Mouse (Mus musculus): Measurements from ENCODE around the gene Vwc2l.
A peak's percentile ranks its signal among the peaks of the same experiment; 100 is the strongest.

Gene Vwc2l

GRCm38 (mm10) chr1:70725655-70726066 is at the start of gene Vwc2l:
TSS of gene Vwc2l (plus strand) at chr1:70725715.
- peak; percentile 63 for DNase-seq

- no peak for DNase-seq
Measured at GRCm38 (mm10) chr1:70692529-70692928, 33.0 kb upstream of the Vwc2l start.

- peak; percentile 9 for DNase-seq
Measured at GRCm38 (mm10) chr1:70700270-70700669, 25.2 kb upstream of the Vwc2l start.

GRCm38 (mm10) chr1:70703934-70704333 is 21.6 kb upstream of the Vwc2l start:
- DNase-seq, result no peak

DNA sequence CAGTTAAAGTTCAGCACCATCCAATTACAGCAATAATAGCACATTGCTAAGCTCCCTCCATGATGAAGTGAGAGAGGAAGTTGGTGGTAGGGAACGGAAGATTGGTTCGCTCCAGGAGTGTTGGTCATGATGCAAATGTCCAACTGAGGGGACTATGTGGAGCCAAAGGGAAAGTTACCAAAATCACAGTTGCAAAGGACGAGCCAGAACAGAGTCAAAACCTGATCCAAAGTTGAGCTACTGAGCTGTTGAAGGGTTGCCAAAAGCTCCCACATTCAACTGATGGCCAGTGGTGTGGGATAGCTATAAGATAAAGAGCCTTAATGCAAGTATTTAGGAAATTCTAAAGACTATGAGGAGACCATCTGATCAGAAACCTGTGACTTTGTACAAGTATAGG is 19.7 kb upstream of the Vwc2l start:
- no peak for DNase-seq

DNA sequence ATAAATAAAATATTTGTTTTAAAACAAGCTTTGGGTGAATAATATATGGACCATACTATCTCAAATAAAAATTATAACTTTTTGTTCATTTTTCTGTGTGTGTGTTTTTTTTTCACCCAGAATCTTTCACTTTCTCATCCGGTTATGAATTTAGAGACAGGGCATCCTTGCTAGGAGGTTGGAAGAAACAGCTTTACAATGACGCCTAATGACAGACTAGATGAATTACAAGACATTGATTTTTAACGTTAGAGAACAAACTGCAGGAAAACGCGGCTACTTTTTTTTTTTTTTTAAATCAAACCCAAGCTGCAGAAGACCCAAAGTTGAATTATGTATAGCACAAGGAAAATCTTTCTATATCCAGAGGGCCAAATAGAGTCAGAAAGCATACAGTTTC is 470 bp upstream of the Vwc2l start:
- DNase-seq, result no peak

DNA sequence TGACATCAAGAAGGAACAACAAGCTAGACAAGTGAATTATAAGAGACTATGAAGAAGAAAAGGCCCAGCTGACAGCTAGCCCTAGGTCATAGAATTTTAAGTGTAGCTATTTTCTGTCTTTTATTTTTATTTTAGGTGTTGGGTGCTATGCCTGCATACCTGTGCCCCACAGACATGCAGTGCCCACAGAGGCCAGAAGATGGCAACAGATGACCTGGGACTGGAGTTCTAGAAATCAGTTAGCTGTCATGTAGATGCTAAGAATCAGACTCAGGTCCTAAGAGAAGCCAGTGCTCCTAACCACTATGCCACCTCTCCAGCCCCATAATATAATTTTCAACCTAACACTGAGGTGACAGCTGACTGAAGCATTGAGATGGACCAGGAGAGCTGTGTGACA is 61.6 kb downstream of the Vwc2l start:
- no peak for DNase-seq

GRCm38 (mm10) chr1:70791636-70792035 is 66.1 kb downstream of the Vwc2l start:
- no peak for DNase-seq

DNA sequence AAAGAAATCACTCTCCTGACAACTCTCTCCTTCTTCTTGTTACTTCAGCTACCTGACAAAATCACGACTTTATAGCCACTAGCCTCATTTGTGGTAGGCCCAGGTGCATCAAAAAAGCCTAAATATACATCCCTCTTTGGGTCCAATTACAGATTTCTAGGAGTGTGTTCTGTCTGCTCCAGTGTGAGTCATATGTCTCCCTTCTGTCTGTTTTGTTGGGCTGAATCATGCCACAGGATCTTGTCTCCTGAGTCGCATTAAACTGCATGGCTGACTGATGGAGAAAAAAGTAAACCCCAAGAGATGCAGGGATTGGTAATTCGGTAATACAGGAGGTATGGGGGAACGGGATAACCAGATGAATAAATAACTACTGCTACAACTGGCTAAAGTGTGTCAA is 69.6 kb downstream of the Vwc2l start:
- DNase-seq, result no peak

DNA sequence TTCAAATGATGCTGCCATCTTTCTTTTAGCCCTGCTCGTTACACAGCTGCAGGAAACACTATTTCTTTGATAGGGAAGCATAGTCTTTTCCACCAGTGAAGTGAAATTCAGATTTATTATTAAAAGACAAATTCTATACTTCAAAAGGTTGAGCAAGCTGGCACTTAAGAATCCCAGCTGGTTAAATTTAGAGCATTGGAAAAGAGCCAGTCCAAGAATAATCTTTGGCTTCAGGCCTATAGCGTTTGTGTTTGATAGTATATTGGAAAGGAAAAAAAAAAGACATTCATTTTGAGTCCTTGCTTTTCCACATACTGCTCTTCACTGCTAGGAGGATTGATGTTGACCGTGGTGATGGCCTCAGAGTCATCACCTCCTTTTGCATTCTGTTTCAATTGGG is 77.9 kb downstream of the Vwc2l start:
- no peak for DNase-seq

DNA sequence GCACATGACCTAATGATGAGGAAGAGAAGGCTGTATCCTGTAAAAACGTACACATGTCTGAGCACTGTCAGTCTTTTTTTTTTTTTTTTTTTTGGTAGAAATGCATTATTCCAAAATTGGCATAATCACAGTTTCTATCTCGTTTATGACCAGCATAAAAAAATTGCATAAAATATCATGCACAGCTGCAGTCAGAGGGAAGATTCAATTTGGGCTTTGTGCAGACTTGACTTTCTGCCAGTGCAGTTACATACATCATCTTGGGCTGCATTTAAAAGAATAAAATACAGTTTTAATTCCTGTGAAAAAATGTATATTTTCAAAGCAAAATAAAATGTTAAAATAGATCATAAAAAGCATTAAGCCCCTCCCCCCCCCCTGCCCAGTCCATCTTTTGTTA is 97.6 kb downstream of the Vwc2l start:
- DNase-seq, result no peak

DNA sequence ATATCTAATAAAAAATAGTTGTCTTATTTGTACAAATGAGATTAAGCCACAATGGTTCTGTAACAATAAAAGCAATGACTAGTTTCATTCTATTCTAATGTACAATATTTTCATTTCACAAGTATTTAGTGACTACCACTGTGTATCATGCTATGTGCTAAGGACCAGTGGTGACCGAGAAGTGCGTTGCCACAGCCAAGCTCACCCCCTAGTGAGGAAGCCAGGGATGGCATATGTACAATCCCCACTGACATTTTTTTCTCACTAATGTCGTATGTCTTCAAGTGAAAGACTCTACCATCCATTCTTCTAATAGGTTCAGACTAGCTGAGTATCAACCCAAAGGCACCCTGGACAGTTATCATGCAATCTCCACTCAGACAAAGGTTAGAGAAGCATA is 107.7 kb downstream of the Vwc2l start:
- DNase-seq, result no peak

DNA sequence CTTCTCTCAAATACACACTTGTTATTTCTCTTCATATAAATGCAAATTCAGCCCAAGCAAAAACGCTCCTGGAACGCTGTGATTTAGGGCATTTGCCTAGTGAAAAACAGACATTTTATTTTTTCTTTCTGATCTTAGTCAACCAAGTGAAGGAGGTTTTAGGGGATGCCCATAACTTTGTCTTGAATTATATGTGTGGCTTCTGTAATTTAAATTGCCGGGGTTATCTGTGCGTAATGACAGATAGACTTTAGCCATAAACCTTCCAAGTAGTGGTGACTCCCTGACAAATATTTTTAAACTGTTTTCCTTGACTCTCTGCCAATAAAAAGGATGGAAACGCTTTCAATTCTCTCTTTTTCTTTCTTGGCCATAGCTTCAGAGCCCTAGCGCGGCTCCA is 116.7 kb downstream of the Vwc2l start:
- DNase-seq, result no peak

DNA sequence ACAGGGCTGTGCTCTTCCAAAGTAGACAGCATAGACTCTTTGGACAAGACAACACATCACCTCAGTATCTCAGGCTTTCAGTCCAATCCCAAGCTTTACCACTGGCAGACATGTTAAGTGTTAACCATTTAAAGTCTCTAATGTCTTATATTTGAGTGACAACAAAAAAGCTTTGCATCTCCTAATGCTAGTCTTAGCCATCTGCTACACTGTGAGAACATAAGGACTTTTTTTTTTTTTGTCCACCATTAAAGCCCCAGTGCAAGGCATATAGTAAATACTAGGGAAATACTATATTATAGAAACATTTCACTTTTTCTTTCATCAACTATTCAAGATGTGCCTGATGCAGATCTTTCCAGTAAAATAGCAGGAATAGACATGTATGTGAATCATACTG is 119.8 kb downstream of the Vwc2l start:
- no peak for DNase-seq

- peak; percentile 43 for DNase-seq
Measured at GRCm38 (mm10) chr1:70851633-70852390, 126.3 kb downstream of the Vwc2l start.

- no peak for DNase-seq
Measured at GRCm38 (mm10) chr1:70853446-70853845, 127.9 kb downstream of the Vwc2l start.

- DNase-seq, result no peak
Measured at GRCm38 (mm10) chr1:70855912-70856311, 130.4 kb downstream of the Vwc2l start.

DNA sequence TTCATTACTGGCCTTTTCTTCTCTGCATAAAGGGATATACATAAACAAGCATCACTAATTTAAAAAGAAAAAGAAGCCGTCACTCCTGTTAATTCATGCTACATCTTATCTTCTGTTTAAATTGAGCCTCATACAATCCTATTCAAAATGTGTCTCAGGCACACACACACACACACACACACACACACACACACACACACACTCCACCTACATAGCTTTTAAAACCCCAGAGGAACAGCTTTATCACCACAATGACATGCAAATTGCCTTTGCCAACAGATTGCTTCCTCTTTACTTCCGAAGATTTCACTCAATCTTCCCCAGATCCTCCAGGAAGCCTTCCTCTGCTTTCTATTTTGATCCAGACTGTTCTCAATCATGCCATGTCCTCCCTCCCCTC is 136.2 kb downstream of the Vwc2l start:
- no peak for DNase-seq

- no peak for DNase-seq
Measured at GRCm38 (mm10) chr1:70866137-70866536, 140.6 kb downstream of the Vwc2l start.

DNA sequence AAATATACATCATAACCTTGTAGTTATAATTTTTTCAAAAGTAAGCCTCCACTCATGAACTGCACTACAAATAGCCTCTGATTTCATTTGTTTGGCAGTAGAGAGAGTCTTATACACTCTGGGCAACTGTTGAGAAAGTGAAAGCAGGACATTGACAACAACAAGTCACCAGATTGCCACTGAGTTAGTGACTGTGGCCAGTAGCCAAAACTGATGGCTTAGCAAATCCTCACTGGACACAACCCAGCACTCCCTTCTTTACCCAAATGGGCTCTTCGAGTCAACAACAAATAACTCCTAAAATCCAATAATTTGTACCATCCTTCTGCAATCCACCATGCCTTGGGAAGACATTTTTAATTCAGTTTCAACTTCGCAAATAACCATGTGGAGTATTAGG is 155.0 kb downstream of the Vwc2l start:
- DNase-seq, result no peak

DNA sequence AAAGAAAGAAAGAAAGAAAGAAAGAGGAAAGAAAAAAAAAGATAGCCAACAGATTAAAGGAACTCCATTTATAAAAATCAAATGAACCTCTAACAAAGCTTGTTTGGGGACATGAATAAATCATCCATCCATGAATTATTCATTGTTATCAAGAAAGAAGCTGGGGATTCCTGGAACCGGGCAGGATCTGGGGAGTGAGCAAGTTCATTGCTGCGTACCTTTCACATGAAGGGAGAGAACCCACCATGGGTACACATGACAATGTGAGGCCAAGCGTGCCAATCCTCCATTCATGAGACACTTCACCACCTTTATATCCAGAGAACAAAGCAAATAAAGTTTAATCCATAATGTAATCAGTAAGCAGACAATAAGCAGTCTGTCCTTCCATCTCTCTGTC is 155.8 kb downstream of the Vwc2l start:
- DNase-seq, result no peak

- DNase-seq, result no peak
Measured at GRCm38 (mm10) chr1:70884156-70884555, 158.6 kb downstream of the Vwc2l start.

- no peak for DNase-seq
Measured at GRCm38 (mm10) chr1:70902311-70902710, 176.8 kb downstream of the Vwc2l start.

- DNase-seq, result no peak
Measured at GRCm38 (mm10) chr1:70907366-70907765, 181.9 kb downstream of the Vwc2l start.

DNA sequence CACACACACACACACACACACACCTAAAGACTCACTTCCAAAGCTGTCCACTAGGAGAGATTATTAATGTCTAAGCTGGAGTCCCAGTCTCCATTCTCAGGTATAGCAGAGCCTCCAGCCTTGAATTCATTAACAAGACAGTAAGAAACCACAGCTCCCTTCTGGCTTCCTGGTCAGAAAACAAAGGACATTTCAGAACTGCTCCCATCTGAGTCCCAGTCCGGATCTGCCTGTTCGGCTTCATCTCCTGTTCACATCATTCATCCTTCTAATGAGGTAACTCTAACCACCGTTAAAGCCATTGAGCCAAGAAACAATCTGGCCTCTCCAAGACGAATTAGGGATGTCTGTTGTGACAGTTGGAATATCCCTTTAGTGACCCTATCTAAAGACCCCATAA is 185.7 kb downstream of the Vwc2l start:
- no peak for DNase-seq
